ENCODE assay signal across 9 mouse cellular contexts in the genomic region with DNA sequence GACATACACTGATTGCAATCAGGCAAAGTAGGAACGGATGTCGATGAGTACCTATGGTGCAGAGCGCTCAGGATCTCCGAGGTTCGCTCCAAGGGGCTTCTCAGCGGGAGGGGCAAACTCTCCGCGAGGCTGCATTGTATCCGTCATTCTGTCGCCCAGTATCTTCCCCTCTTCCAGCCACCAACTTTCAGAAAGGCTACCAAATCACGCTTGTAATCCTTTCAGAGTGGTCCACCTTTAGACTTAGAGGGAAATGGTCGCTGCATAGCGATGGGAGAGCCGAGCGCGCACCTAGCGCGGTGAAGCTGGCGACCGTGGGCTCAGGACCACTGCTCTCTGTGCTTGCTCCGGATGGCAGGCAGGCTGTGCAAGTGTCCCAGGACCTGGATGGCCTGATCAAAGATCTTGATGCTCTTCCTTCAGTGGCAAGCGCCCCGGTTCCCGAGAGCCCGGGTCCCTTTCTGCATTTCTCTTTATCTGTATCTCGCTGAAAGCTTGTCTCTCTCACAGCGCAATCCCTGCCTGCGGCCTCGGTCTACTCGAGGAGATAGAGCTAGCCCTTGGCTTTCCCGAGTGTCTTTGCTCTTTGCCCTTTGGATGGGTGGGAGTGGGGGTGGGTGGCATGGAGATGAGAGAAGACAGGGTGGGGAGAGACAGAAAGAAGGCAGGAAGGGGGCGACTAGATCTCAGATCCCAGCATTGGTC. TPM values are rescaled to one million over a fixed set of nuclear protein-coding genes. Genes with fewer than 3 reads are reported as not detected.
DNase-seq lines count a peak whose midpoint lies in the region; ATAC-seq and TF ChIP-seq lines count a peak whose summit lies in the region.
"Had no signal": no experiment of that assay in that cellular context is flagged by ENCODE, and none has a peak within 500 bp of the region (broad histone marks: within the 10 kb centered on the region; RNA-seq: fewer than 3 reads in every experiment).

No protein-coding gene starts in this region.

- no peaks in the 10 kb centered on the region for H3K4me1 ChIP-seq in intestine, embryonic 14.5 days (replicated peaks; ENCODE audit: control insufficient read depth, insufficient read depth, low read length)
- H3K4me1 ChIP-seq in neural tube, embryonic 11.5 days (ENCODE audit: control insufficient read depth, insufficient read depth, low read length) = no peaks in the 10 kb centered on the region
- H3K4me1 ChIP-seq in lung, adult 2 months (ENCODE audit: control insufficient read depth, insufficient read depth, low read length) = no peaks in the 10 kb centered on the region

- no peak for TF ChIP-seq POLR2A in lung, adult 2 months (IDR thresholded peaks at IDR 0.05; ENCODE audit: borderline replicate concordance, extremely low read depth, low read depth, low read length)

- 1% methylated on average over 32 of the region's 32 CpGs for WGBS in intestine, embryonic 14.5 days
- under 1% methylated on average over 32 of the region's 32 CpGs for WGBS in neural tube, embryonic 11.5 days
- WGBS in lung, adult 2 months = 3% methylated on average over 32 of the region's 32 CpGs

- ATAC-seq in intestine, embryonic 14.5 days (replicated peaks; ENCODE audit: low FRiP score, low TSS enrichment, low read depth) = 0 out of 2 replicates have a peak, but pooled peaks have one; percentile 43
- ATAC-seq in neural tube, embryonic 11.5 days (ENCODE audit: insufficient read depth, low FRiP score, low TSS enrichment) = peak; percentile 37

- peaks cover 57% of the 10 kb centered on the region for H3K27me3 ChIP-seq in intestine, embryonic 14.5 days (replicated peaks; ENCODE audit: control insufficient read depth, insufficient read depth, low read length)
- H3K27me3 ChIP-seq in neural tube, embryonic 11.5 days (ENCODE audit: control insufficient read depth, insufficient read depth, low read length) = peaks cover 16% of the 10 kb centered on the region

- peak overlapping the region; percentile 85 for H3K4me2 ChIP-seq in intestine, embryonic 14.5 days (ENCODE audit: low read length)
- peak overlapping the region; percentile 86 for H3K4me2 ChIP-seq in neural tube, embryonic 11.5 days (ENCODE audit: low read depth)

- H3K27ac ChIP-seq in left cerebral cortex, adult 2 months = peak overlapping the region; percentile 97
- H3K27ac ChIP-seq in intestine, embryonic 14.5 days (ENCODE audit: low read depth) = no peak overlapping the region
- no peak overlapping the region for H3K27ac ChIP-seq in neural tube, embryonic 11.5 days (ENCODE audit: low read depth, low read length)
- H3K27ac ChIP-seq: macrophage had no signal

- no peaks in the 10 kb centered on the region for H3K9me3 ChIP-seq in intestine, embryonic 14.5 days (ENCODE audit: control insufficient read depth, low read length)
- no peaks in the 10 kb centered on the region for H3K9me3 ChIP-seq in neural tube, embryonic 11.5 days (ENCODE audit: control insufficient read depth, low read length)

- DNase-seq in left cerebral cortex, adult 2 months (ENCODE audit: extremely low spot score in 1 of 2, low spot score in 2 of 2) = peak; percentile 35 to 42
- no peak for DNase-seq in left cerebral cortex, adult 9 months (ENCODE audit: low spot score in 2 of 2)
- peak; percentile 29 for DNase-seq in embryo, embryonic 10 days (ENCODE audit: low spot score)
- DNase-seq in intestine, embryonic 14.5 days (ENCODE audit: low spot score) = peak; percentile 65
- peak; percentile 47 for DNase-seq in neural tube, embryonic 11.5 days (ENCODE audit: low spot score)
- no peak for DNase-seq in spleen, adult 18-20 months
- DNase-seq in kidney, adult 8-10 months = no peak
- no peak for DNase-seq in lung, adult 2 months

- peak overlapping the region; percentile 48 for H3K4me3 ChIP-seq in left cerebral cortex, adult 2 months
- peak overlapping the region; percentile 46 for H3K4me3 ChIP-seq in intestine, embryonic 14.5 days (ENCODE audit: low read depth, low read length)
- peak overlapping the region; percentile 54 for H3K4me3 ChIP-seq in neural tube, embryonic 11.5 days (ENCODE audit: low read depth, low read length)
- no peak overlapping the region for H3K4me3 ChIP-seq in lung, adult 2 months (replicated peaks; ENCODE audit: extremely low read depth, low read depth, low read length)

- intact Hi-C loops in left cerebral cortex, adult 2 months (cut with DNase I) = no loop called here

- no peak overlapping the region for H3K9ac ChIP-seq in intestine, embryonic 14.5 days (ENCODE audit: low read length)
- H3K9ac ChIP-seq in neural tube, embryonic 11.5 days (ENCODE audit: low read length) = peak overlapping the region; percentile 63

- H3K36me3 ChIP-seq in intestine, embryonic 14.5 days (ENCODE audit: control insufficient read depth, insufficient read depth, low read length) = no peaks in the 10 kb centered on the region
- H3K36me3 ChIP-seq in neural tube, embryonic 11.5 days (ENCODE audit: control insufficient read depth, insufficient read depth, low read length) = no peaks in the 10 kb centered on the region

- TF ChIP-seq CTCF in left cerebral cortex, adult 2 months (IDR thresholded peaks at IDR 0.05) = no peak
- TF ChIP-seq CTCF in lung, adult 2 months (IDR thresholded peaks at IDR 0.05; ENCODE audit: insufficient read depth, low read length) = no peak

RNA-seq across cellular contexts. Expression of gene Slitrk3, which starts 1.0 kb away (rescaled TPM):
- total RNA-seq in left cerebral cortex, adult 2 months (2021) = 10 to 100 TPM; 61.5 to 70.5 TPM
- 0.66 and 0.74 TPM in 2 replicates for polyA plus RNA-seq in intestine, embryonic 14.5 days (2014; fragmentation: Nextera tagmentation; extraction: Ambion mirVana)
- polyA plus RNA-seq in neural tube, embryonic 11.5 days (2014; fragmentation: Nextera tagmentation; extraction: Ambion mirVana) = 1.2 and 1.7 TPM in 2 replicates
- polyA plus RNA-seq in lung, adult 2 months (2012; rRNA removed) = 0.05 TPM in 1 of 2 replicates, not detected in the other
- polyA plus RNA-seq: macrophage had no signal

Comparison
In these comparisons a context has a peak if more than half of its experiments do, and no peak if none do; other contexts are left out.
1. DNase-seq: peak in left cerebral cortex, adult 2 months (2 of 2), embryo, embryonic 10 days (single experiment), intestine, embryonic 14.5 days (single experiment) and neural tube, embryonic 11.5 days (single experiment); none in left cerebral cortex, adult 9 months (0 of 2), spleen, adult 18-20 months (0 of 2), kidney, adult 8-10 months (0 of 2) and lung, adult 2 months (single experiment).